Mouse (Mus musculus): Measurements from ENCODE around the gene Brd4.

DNA sequence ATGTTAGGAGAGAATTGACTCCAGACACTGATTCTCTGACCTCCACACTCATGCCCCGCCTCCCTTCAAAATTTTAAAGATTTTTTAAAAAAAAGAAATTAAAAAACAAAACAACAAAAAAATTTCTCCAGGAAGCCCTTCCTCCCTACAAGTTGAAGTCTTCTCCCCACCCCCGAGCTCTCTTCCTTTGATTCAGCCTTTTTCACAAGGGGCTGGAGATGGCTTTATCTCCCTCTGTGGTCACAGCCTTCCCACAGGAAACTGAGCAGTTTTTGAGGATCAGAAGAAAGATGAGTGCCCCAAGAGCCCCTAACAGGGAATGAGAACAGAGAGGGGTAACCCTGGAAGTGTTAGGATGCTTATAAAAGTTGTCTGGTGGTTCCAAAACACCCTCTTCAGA lies 112.0 kb downstream of the Brd4 start:
- TF ChIP-seq POLR2AphosphoS5 (IDR thresholded peaks at IDR 0.05; ENCODE audit: borderline replicate concordance, low read depth, low read length) (no peak), POLR2A (IDR thresholded peaks at IDR 0.05; ENCODE audit: control insufficient read depth in 1 of 2, insufficient read depth in 1 of 2, low read depth in 1 of 2, low read length in 2 of 2, poor library complexity in 1 of 2) (no peak), NELFE (IDR thresholded peaks at IDR 0.05; ENCODE audit: low read depth, low read length) (no peak), RCOR1 (IDR thresholded peaks at IDR 0.05; ENCODE audit: low read depth, low read length) (no peak), CTCF (IDR thresholded peaks at IDR 0.05 in 2 of 3, conservative IDR thresholded peaks at IDR 0.05 in 1 of 3; ENCODE audit: control insufficient read depth in 1 of 3, insufficient read depth in 1 of 3, low read depth in 2 of 3, low read length in 3 of 3, poor library complexity in 1 of 3, severe bottlenecking in 1 of 3) (no peak), TBP (IDR thresholded peaks at IDR 0.05; ENCODE audit: low read depth, low read length) (no peak)

Data from MEL (cell line).